Mouse (Mus musculus) brain, embryonic 14.5 days (tissue): ENCODE measurements at regions not wholly inside any gene's neighbourhood (a gene's known extent, or its start where the extent isn't known, plus 50 kb on each side); places are given as distances from the start of the nearest gene placed in this dataset.

Source experiments
- CTCF ChIP-seq: fragments of 200-500 bp; IDR thresholded peaks from 2 replicates; pipeline ENCODE4 v1.5.1; 2012; ENCODE audit warnings: inconsistent platforms, mild to moderate bottlenecking, moderate library complexity, borderline replicate concordance; ENCODE audit not compliant: insufficient read depth, insufficient read length; ENCODE audit errors: extremely low read depth
- POLR2A ChIP-seq: fragments of 200-500 bp; IDR thresholded peaks from 2 replicates; pipeline ENCODE4 v1.6.1; 2012; ENCODE audit warnings: mild to moderate bottlenecking, inconsistent platforms, borderline replicate concordance; ENCODE audit not compliant: poor library complexity, insufficient read depth, insufficient read length, severe bottlenecking; ENCODE audit errors: extremely low read depth

- no peak for TF ChIP-seq CTCF
- TF ChIP-seq POLR2A, result no peak
Observed at GRCm38 (mm10) chr3:34466312-34466711, 183.9 kb upstream of the Sox2 start.
